Mouse (Mus musculus) effector memory CD4-positive, alpha-beta T cell, adult 5 months (primary cell): ENCODE results near the gene Eid1. TPM values are rescaled to one million over a fixed set of nuclear protein-coding genes. Genes with fewer than 3 reads are reported as not detected.

Source experiments
- polyA plus RNA-seq: library from polyadenylated mRNA; unstranded; fragments of 100-300 nt; shearing (Covaris generic); gene quantifications from one replicate; pipeline ENCODE4 v1.2.1, GENCODE M21; 2017

Eid1 gene
- polyA plus RNA-seq = 25.1 TPM

GRCm38 (mm10) chr2:125672957-125673631 is at the start of gene Eid1:
Eid1 (plus strand) TSS chr2:125673095.

GRCm38 (mm10) chr2:125624837-125625351 is 48.0 kb upstream of the Eid1 start, which contains the start of gene Cep152:
Cep152 (minus strand) TSS chr2:125625113.

DNA sequence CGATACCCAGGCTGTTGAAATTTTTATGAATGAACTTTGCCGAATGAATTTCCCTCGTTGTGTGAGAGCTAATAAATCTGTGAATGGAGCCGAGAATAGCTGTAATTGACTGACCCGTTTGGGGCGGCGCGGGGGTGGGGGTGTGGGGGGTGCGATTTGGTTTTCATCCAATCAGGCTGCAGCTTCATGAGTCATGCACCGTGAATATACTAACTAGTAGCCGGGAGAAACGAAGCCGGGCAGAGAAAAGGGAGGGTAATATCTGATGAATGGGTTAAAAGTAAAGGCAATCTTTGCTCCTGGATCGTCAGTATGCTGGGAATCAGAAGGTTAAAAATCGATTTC is 51.2 kb downstream of the Eid1 start, which contains the start of gene Shc4:
Gene Shc4, minus strand, starts transcription at position 63 of the 345 bp plus-strand sequence.

Other genes with a start within 250 kb of the Eid1 start
- not detected for gene Gm9913, start 168.0 kb upstream of the Eid1 start, polyA plus RNA-seq
- not detected for gene Fbn1, start 165.1 kb upstream of the Eid1 start, polyA plus RNA-seq
- gene Cep152, start 48.0 kb upstream of the Eid1 start, polyA plus RNA-seq = 9.9 TPM
- gene Shc4, start 51.1 kb downstream of the Eid1 start, polyA plus RNA-seq = 0.21 TPM
- 32.5 TPM for gene Secisbp2l, start 109.8 kb downstream of the Eid1 start, polyA plus RNA-seq
- 21.2 TPM for gene Galk2, start 186.0 kb downstream of the Eid1 start, polyA plus RNA-seq
- gene Cops2, start 186.0 kb downstream of the Eid1 start, polyA plus RNA-seq = 49.4 TPM